Mouse (Mus musculus) urinary bladder, postnatal 4 days (tissue): Measurements from ENCODE around the gene Tfe3.
"Not testable (repeated sequence)": the region's sequence is repeated elsewhere in the genome, so short reads cannot be mapped to it uniquely, and the experiment has no call there.

Experiments used
- DNase-seq, 2 experiments: peaks; one replicate each; pipeline ENCODE4 v3.0.0; 2021 to 2022; ENCODE audit warnings: low spot score in 2 of 2

The Tfe3 gene

DNA sequence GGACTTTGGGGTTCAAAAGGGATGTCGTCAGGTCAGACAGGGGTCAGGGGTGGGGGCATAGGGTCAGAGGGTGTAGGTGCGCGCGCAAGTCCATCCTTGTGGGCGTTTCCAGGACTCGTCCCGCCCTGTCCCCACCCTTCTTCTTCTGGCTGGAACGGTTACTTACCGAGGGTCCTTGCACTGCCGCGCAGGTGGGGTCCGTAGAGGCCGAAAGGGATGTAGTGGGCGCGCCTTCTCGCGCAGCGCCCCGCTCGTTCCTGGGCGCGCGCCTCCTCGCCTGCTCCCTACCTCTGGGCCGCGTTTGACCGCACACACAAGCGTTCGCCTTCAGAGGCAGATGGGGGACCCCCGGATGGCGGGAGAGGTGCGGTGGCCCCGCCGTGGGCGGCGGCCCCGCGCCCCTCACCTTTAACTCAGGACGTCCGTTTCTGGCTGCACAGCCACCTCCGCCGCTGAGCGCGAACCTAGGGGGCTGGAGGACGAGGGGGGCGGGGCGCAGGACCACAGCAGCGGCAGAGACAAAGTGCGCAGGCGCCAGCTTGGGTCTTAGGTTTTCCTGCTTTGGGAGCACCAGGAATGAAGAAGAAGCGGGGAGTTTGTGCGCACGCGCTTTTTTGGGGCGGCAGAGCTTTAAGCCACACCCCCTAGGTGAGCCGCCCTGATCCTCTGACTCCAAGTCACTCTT is 11.8 kb upstream of the Tfe3 start, which contains the start of gene Ccdc120:
Ccdc120 (minus strand) TSS at position 474 of the 685 bp plus-strand sequence.
- DNase-seq, result peak in 1 of 2 experiments; percentile 53

- not testable (repeated sequence) for DNase-seq
Measured at GRCm38 (mm10) chrX:7753627-7754026, 8.7 kb upstream of the Tfe3 start.

- DNase-seq, result no peak
Measured at GRCm38 (mm10) chrX:7762921-7763197, 499 bp downstream of the Tfe3 start.

GRCm38 (mm10) chrX:7763631-7764393 is 1.5 kb downstream of the Tfe3 start:
- DNase-seq, result peak in 1 of 2 experiments; percentile 29

DNA sequence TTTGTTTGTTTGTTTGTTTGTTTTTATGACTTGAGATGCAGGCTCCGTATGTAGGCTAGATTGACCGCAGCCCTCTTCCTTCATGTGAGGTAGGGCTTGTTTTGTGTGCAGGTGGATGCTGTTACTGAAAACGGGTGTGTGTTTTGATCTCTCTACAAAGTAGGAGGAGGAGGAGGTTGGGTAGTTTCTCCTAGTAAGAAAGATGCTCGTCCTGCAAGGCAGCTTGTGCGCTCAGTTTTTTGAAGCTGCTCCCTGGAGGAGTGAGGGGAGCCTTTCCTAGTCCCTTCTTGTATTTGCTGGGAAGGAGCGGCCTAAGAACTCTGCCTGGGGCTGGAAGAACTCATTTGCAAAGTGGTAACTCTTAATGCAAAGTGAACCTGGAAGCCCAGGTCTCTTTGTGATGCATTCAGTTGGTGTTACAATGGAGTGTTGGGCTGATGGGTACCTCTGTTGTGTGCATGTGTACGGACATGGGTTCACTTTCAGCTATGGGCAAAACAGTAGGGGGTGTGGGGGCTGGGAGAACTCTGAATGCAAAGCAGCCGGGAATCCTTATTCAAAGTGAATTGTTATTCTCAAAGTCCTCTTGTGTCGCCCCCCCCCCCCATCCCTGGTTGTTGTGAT is 2.4 kb downstream of the Tfe3 start:
- no peak for DNase-seq

DNA sequence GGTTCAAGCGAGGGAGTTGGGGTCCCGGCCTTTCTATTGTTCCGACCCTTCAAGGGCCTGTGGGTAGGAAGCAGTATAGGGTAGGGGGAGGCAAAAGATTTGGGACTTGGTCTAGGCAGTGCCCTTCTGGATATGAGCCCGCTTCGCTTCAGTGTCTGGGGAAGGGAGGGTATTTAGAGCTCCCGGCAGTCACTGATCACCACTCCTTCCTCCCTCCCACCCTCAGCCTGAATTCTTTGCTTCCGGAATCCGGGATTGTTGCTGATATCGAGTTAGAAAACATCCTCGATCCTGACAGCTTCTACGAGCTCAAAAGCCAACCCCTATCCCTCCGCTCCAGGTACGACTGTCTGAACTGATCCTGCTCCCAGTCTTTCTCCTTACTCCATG is 2.9 kb downstream of the Tfe3 start:
- DNase-seq, result no peak

DNA sequence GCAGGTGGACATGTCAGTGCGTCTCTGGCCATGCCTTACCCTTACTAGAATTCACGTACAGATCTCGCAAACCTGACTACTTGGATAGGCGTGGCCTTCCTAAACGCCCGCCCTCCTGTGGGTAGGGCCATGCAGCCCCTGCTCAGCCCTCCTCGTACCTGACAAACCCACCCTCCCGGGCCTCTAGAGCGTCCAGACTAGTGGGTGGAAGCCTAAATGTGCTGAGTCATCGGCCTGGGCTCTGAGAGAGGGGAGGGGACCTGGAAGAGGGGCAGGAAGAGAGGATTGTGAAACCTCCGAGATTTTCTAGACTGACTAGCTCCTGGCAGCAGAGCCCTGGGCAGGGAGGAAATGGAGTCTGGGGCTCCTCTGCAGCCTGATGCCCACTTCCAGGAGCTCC is 3.4 kb downstream of the Tfe3 start:
- peak; percentile 54 to 61 for DNase-seq

- no peak for DNase-seq
Measured at GRCm38 (mm10) chrX:7769302-7770017, 7.1 kb downstream of the Tfe3 start.

DNA sequence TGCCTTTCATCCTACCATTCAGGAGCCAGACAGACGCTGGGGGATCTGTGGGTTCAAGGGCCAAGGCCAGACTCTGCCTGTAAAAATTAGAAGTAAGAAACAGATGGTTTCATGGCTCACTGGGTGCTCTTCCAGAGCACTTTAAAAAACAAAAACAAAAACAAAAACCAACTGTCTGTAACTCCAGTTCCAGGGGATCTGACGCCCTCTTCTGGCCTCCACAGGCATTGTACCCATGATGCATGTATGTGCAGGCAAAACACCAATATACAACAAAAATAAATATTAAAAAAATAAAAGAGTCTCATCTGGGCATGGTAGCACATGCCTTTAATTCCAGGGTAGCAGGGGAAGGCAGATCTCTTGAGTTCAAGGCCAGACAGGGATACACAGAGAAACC is 10.4 kb downstream of the Tfe3 start:
- DNase-seq, result no peak

DNA sequence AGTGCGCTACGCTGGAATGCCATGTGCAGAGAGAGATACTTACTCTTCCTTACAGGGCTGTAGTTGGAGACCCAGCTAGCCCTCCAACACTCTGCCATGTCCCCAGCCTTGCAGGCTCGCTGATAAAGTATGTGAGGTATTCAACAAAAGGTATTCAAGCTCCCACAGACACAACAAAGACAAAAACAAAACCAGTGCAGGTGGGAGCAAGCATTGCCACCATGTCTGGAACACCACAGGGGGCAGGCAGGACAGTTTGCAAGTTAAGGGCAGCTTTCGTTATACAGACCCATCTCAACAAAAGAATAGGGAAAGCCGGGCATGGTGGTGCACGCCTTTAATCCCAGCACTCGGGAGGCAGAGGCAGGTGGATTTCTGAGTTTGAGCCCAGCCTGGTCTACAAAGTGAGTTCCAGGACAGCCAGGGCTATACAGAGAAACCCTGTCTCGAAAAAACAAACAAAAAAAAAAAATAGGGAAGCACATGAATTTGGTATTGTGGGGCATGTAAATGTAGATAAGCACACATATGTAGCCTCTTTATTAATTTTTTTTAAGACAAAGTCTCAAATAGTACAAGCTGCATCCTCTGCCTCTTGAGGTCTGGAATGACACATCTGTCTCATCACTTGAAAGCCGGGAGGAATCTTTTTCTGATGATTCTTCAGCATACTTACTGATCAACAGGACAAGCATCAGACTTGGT is 13.3 kb downstream of the Tfe3 start:
- no peak for DNase-seq

- DNase-seq, result no peak
Measured at GRCm38 (mm10) chrX:7776329-7777082, 14.1 kb downstream of the Tfe3 start.

DNA sequence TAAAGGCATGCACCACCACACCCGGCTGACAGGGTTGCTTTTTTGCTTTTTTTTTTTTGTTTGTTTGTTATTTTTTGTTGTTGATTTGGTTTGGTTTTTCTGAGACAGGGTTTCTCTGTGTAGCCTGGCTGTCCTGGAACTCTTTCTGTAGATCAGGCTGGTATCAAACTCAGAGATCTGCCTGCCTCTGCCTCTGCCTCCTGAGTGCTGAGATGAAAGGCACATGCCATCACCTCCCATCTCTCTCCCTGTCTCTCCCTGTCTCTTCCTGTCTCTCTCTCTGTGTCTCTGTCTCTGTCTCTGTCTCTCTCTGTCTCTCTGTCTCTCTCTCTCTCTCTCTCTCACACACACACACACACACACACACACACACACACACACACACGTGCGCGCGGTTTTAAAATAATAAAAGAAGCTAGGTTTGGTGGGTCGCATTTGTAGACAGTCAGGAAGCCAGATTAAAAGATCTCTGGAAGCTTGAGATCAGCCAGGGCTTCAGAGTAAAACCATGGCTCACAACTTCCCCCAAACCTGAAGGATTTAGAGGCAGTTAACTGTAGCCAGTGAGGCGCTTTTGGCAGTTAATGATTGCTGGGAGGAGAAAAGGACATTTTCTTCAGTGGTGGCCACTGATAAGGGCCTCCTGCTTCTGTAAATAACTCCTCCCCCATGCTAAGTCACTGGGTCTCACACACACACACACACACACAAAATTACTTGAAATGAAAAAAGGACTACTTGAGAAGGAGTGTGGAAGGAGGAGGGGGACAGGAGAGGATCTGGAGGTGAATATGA is 16.3 kb downstream of the Tfe3 start:
- no peak for DNase-seq

GRCm38 (mm10) chrX:7779294-7779693 is 16.9 kb downstream of the Tfe3 start:
- no peak for DNase-seq

GRCm38 (mm10) chrX:7782603-7783092 is 20.3 kb downstream of the Tfe3 start:
- DNase-seq, result no peak

DNA sequence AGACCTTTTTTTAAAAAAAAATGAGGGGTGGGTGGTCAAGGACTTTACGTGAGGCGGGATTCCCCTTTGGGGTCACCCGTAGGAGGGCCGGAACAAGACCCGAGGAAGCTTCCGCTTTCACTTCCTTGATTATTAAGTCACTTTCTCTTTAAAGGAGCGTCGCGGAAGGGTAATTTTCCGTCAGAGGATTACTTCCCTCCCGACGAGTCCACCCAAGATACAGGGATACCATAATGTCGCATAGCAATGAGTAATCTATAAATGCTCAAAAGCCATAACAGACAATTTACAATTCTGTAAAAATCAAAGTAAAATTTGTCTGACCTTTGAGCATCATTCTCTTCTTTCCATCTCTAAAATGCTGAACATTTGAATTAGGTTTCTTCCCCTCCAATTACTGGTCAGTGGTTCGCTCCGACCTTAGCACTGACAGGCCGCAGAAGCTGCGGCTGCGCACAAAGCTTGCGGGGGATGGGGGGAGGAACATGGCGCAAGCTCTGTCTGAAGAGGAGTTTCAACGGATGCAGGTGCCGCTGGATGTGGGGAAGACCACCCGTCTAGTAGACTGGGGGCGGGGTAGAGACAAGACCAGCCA is 27.3 kb downstream of the Tfe3 start, which contains the start of gene Gripap1:
Gripap1 (plus strand) TSS at position 224 of the 595 bp plus-strand sequence.
- DNase-seq, result peak; percentile 54 to 73

GRCm38 (mm10) chrX:7790309-7790708 is 27.9 kb downstream of the Tfe3 start:
- DNase-seq, result no peak

DNA sequence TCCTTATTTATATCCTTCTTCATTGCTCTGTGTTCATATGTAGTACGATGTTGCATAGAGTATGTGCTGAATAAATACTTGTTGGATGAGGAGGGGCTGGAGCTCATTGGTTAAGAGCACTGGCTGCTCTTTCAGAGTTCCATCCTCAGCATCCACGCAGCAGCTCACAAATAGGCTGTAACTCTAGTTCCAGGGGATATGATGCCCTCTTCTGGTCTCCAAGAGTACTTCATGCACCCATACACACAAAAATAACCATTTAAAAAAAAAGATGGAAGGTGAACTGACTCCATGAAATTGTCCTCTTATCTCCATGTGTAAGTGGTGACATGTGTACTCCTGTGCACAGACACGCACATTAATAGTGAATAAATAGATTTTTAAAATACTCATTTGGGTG is 31.0 kb downstream of the Tfe3 start:
- no peak for DNase-seq

DNA sequence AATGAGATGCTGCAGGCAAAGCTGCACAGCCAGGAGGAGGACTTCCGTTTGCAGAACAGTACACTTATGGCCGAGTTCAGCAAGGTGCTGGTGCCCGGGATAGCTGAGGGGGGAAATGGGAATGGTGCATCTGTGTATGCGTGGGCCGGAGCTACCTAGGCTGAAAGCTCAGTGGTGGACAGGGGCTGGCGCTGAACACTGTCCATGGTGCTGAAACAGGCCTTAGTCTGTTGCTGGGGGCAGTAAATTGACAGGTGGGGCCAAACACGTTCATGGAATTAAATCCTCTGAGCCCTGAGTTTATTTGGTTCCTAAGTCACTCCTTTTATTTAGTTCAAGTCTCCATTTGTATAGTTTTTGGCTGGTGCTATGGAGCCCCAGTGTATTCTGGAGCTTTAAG is 32.7 kb downstream of the Tfe3 start:
- no peak for DNase-seq

GRCm38 (mm10) chrX:7797327-7797726 is 35.0 kb downstream of the Tfe3 start:
- no peak for DNase-seq
